Comparison of ENCODE assay signal across 10 mouse cellular contexts in the genomic region with DNA sequence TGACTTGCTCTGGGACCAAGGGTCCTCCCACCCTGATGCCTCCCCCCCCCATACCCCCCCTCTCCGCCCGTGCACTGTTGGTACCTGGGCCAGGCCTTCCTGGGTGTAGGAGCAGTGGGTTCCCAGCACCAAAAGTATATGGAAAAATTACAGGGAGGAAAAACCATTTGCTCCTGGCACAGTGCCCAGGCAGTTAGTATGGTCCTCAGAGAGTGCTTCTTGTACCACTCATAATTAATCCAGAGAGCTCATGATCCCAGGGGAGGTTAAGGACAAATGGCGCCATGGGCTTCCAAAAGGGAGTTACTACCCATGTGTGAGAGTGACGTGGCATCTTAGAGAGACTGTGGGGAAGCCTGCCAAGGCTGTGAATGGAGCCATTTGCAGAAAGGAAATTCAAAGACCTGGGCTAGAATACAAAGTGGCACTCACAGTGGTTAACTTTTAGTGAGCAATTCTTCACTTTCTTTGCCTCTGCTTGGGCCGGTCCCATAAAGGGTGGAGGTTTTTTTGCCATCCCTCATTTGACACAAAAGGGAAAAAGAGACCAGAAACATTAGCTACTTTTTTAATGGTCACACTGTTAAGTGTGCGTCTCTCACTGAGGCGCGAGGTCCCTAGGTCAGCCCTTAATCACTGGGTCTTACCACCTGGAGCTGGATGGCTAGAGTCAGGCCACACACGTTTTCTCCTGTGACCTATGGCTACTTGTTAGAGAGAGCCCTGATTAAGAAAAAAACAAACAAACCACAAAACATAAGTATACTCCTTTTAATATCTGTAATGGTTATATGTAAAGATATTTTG.
DNase-seq lines count a peak whose midpoint lies in the region; ATAC-seq and TF ChIP-seq lines count a peak whose summit lies in the region.
"Had no signal": no experiment of that assay in that cellular context is flagged by ENCODE, and none has a peak within 500 bp of the region (broad histone marks: within the 10 kb centered on the region; RNA-seq: fewer than 3 reads in every experiment).

No protein-coding gene starts in this region.

- 65% methylated on average over 9 of the region's 9 CpGs for WGBS in hindbrain, embryonic 12.5 days
- 72% methylated on average over 7 of the region's 9 CpGs for WGBS in hindbrain, embryonic 11.5 days
- 44% methylated on average over 9 of the region's 9 CpGs for WGBS in limb, embryonic 14.5 days

- no peak overlapping the region for H3K4me3 ChIP-seq in hindbrain, embryonic 12.5 days
- H3K4me3 ChIP-seq in hindbrain, embryonic 11.5 days (ENCODE audit: low read depth, low read length), result no peak overlapping the region
- no peak overlapping the region for H3K4me3 ChIP-seq in limb, embryonic 14.5 days (replicated peaks; ENCODE audit: low read length)

- H3K4me1 ChIP-seq in hindbrain, embryonic 12.5 days, result no peaks in the 10 kb centered on the region; the same call in 1 of the 2 replicates
- H3K4me1 ChIP-seq in hindbrain, embryonic 11.5 days (replicated peaks; ENCODE audit: control insufficient read depth, insufficient read depth, low read length), result no peaks in the 10 kb centered on the region
- H3K4me1 ChIP-seq in limb, embryonic 14.5 days (ENCODE audit: control insufficient read depth, insufficient read depth, low read length), result 0 out of 2 replicates have a peak, but pooled peaks cover 7% of the 10 kb centered on the region

- H3K9me3 ChIP-seq in hindbrain, embryonic 12.5 days (replicated peaks), result no peaks in the 10 kb centered on the region
- no peaks in the 10 kb centered on the region for H3K9me3 ChIP-seq in hindbrain, embryonic 11.5 days (ENCODE audit: control insufficient read depth, low read length)
- no peaks in the 10 kb centered on the region for H3K9me3 ChIP-seq in limb, embryonic 14.5 days (ENCODE audit: control insufficient read depth, low read length)

- H3K27ac ChIP-seq in hindbrain, embryonic 12.5 days, result no peak overlapping the region
- H3K27ac ChIP-seq in hindbrain, embryonic 11.5 days (ENCODE audit: low read depth, low read length), result no peak overlapping the region
- no peak overlapping the region for H3K27ac ChIP-seq in limb, embryonic 14.5 days (replicated peaks; ENCODE audit: low read depth, low read length)
- H3K27ac ChIP-seq: macrophage had no signal

- ATAC-seq in hindbrain, embryonic 12.5 days (ENCODE audit: low FRiP score), result peak; percentile 64
- no peak for ATAC-seq in hindbrain, embryonic 11.5 days (ENCODE audit: low FRiP score)
- ATAC-seq in limb, embryonic 14.5 days (ENCODE audit: low FRiP score, low read depth), result no peak; the same call in 1 of the 2 replicates
- no peak for ATAC-seq in megakaryocyte, adult 5-6 weeks (ENCODE audit: poor library complexity, severe bottlenecking)
- ATAC-seq: Patski had no signal

- H3K27me3 ChIP-seq in hindbrain, embryonic 12.5 days, result no peaks in the 10 kb centered on the region
- no peaks in the 10 kb centered on the region for H3K27me3 ChIP-seq in hindbrain, embryonic 11.5 days (ENCODE audit: control insufficient read depth, insufficient read depth, low read length)
- 0 out of 2 replicates have a peak, but pooled peaks cover 3% of the 10 kb centered on the region for H3K27me3 ChIP-seq in limb, embryonic 14.5 days (ENCODE audit: control insufficient read depth, insufficient read depth, low read length)

- TF ChIP-seq POLR2A in limb, embryonic 14.5 days (IDR thresholded peaks at IDR 0.05; ENCODE audit: borderline replicate concordance, extremely low read depth, insufficient read depth, insufficient read length), result no peak

- H3K9ac ChIP-seq in hindbrain, embryonic 12.5 days, result no peak overlapping the region
- no peak overlapping the region for H3K9ac ChIP-seq in hindbrain, embryonic 11.5 days (ENCODE audit: low read depth, low read length)
- no peak overlapping the region for H3K9ac ChIP-seq in limb, embryonic 14.5 days (ENCODE audit: low read depth, low read length, severe bottlenecking)

- no peak for DNase-seq in hindbrain, embryonic 11.5 days (ENCODE audit: low spot score)
- DNase-seq in adrenal gland, postnatal 36 days, result peak; percentile 17 to 25
- DNase-seq in frontal cortex, postnatal 25 days (ENCODE audit: low spot score in 2 of 2), result peak; percentile 5 to 11
- peak; percentile 48 for DNase-seq in limb, embryonic 14.5 days (ENCODE audit: low spot score)
- DNase-seq in c-Kit-positive CD71-positive TER-119-positive erythroid progenitor cells, embryonic 14.5 days (ENCODE audit: low spot score), result no peak
- DNase-seq in heart, adult 8-10 months (ENCODE audit: low spot score), result no peak

- H3K36me3 ChIP-seq in hindbrain, embryonic 12.5 days, result no peaks in the 10 kb centered on the region
- no peaks in the 10 kb centered on the region for H3K36me3 ChIP-seq in hindbrain, embryonic 11.5 days (ENCODE audit: control insufficient read depth, insufficient read depth, low read length)
- no peaks in the 10 kb centered on the region for H3K36me3 ChIP-seq in limb, embryonic 14.5 days (ENCODE audit: control insufficient read depth, insufficient read depth, low read length)

- no peak overlapping the region for H3K4me2 ChIP-seq in hindbrain, embryonic 12.5 days (replicated peaks)
- no peak overlapping the region for H3K4me2 ChIP-seq in hindbrain, embryonic 11.5 days (replicated peaks; ENCODE audit: low read depth, low read length)
- H3K4me2 ChIP-seq in limb, embryonic 14.5 days (replicated peaks; ENCODE audit: low read depth, low read length, severe bottlenecking), result no peak overlapping the region

Comparison
In these comparisons a context has a peak if more than half of its experiments do, and no peak if none do; other contexts are left out.
1. DNase-seq: peak in adrenal gland, postnatal 36 days (2 of 2), frontal cortex, postnatal 25 days (2 of 2) and limb, embryonic 14.5 days (single experiment); none in hindbrain, embryonic 11.5 days (single experiment), c-Kit-positive CD71-positive TER-119-positive erythroid progenitor cells, embryonic 14.5 days (single experiment) and heart, adult 8-10 months (single experiment).